Mouse (Mus musculus) MN1 (cell line): ENCODE data around the gene Rybp.

ENCODE experiments used
- DNase-seq: peaks from one replicate; pipeline ENCODE4 v3.0.0-alpha.2; 2016; ENCODE audit warnings: low spot score

Rybp gene

GRCm38 (mm10) chr6:100219971-100220370 lies 67.3 kb downstream of the Rybp start:
- no peak for DNase-seq

- peak; percentile 91 for DNase-seq
These were observed 68.5 kb downstream of the Rybp start for GRCm38 (mm10) chr6:100218541-100219341.

GRCm38 (mm10) chr6:100217507-100217906 lies 69.8 kb downstream of the Rybp start:
- DNase-seq = no peak

- DNase-seq = no peak
These were observed 70.3 kb downstream of the Rybp start for GRCm38 (mm10) chr6:100216945-100217344.

- DNase-seq = no peak
These were observed 71.5 kb downstream of the Rybp start for GRCm38 (mm10) chr6:100215809-100216208.

GRCm38 (mm10) chr6:100214132-100214913 lies 73.0 kb downstream of the Rybp start:
- DNase-seq = no peak

GRCm38 (mm10) chr6:100213596-100213995 lies 73.7 kb downstream of the Rybp start:
- DNase-seq = no peak

- DNase-seq = no peak
These were observed 74.5 kb downstream of the Rybp start for GRCm38 (mm10) chr6:100212820-100213219.

- DNase-seq = no peak
These were observed 75.6 kb downstream of the Rybp start for GRCm38 (mm10) chr6:100211646-100212045.

- no peak for DNase-seq
These were observed 76.8 kb downstream of the Rybp start for GRCm38 (mm10) chr6:100210517-100210916.

GRCm38 (mm10) chr6:100206741-100207275 lies 80.5 kb downstream of the Rybp start:
- peak; percentile 30 for DNase-seq

GRCm38 (mm10) chr6:100206261-100206660 lies 81.0 kb downstream of the Rybp start:
- DNase-seq = no peak

GRCm38 (mm10) chr6:100204436-100204835 lies 82.8 kb downstream of the Rybp start:
- DNase-seq = peak; percentile 53

- DNase-seq = no peak
These were observed 83.8 kb downstream of the Rybp start for GRCm38 (mm10) chr6:100203492-100203891.

GRCm38 (mm10) chr6:100202091-100202490 lies 85.2 kb downstream of the Rybp start:
- DNase-seq = no peak

GRCm38 (mm10) chr6:100197102-100197501 lies 90.2 kb downstream of the Rybp start:
- DNase-seq = no peak

- peak; percentile 59 for DNase-seq
These were observed 91.3 kb downstream of the Rybp start for GRCm38 (mm10) chr6:100195870-100196409.

- DNase-seq = no peak
These were observed 92.2 kb downstream of the Rybp start for GRCm38 (mm10) chr6:100195091-100195490.

GRCm38 (mm10) chr6:100193760-100194159 lies 93.5 kb downstream of the Rybp start:
- no peak for DNase-seq

GRCm38 (mm10) chr6:100192691-100193229 lies 94.5 kb downstream of the Rybp start:
- DNase-seq = no peak

- no peak for DNase-seq
These were observed 96.3 kb downstream of the Rybp start for GRCm38 (mm10) chr6:100190803-100191559.

- no peak for DNase-seq
These were observed 97.0 kb downstream of the Rybp start for GRCm38 (mm10) chr6:100190310-100190709.
